Mouse (Mus musculus) thymus, postnatal 14 days (tissue): ENCODE measurements around the gene 2010111I01Rik.

Source experiments
- DNase-seq: peaks from one replicate; pipeline ENCODE4 v3.0.0; 2021

Gene 2010111I01Rik

GRCm38 (mm10) chr13:63268776-63269175 lies 304.1 kb downstream of the 2010111I01Rik start:
- no peak for DNase-seq

GRCm38 (mm10) chr13:63270191-63270590 lies 305.5 kb downstream of the 2010111I01Rik start:
- DNase-seq: no peak

GRCm38 (mm10) chr13:63272017-63272601 lies 307.4 kb downstream of the 2010111I01Rik start:
- no peak for DNase-seq

GRCm38 (mm10) chr13:63272602-63273229 lies 308.0 kb downstream of the 2010111I01Rik start:
- DNase-seq: no peak

- no peak for DNase-seq
Measured at GRCm38 (mm10) chr13:63273859-63274258, 309.2 kb downstream of the 2010111I01Rik start.

- no peak for DNase-seq
Measured at GRCm38 (mm10) chr13:63274488-63275166, 309.9 kb downstream of the 2010111I01Rik start.

- no peak for DNase-seq
Measured at GRCm38 (mm10) chr13:63276389-63276788, 311.7 kb downstream of the 2010111I01Rik start.

- DNase-seq: no peak
Measured at GRCm38 (mm10) chr13:63277316-63277715, 312.6 kb downstream of the 2010111I01Rik start.

GRCm38 (mm10) chr13:63278141-63278631 lies 313.5 kb downstream of the 2010111I01Rik start:
- no peak for DNase-seq

GRCm38 (mm10) chr13:63278796-63279475 lies 314.2 kb downstream of the 2010111I01Rik start:
- peak; percentile 50 for DNase-seq

GRCm38 (mm10) chr13:63279807-63280206 lies 315.1 kb downstream of the 2010111I01Rik start:
- DNase-seq: no peak

GRCm38 (mm10) chr13:63280344-63280743 lies 315.7 kb downstream of the 2010111I01Rik start:
- no peak for DNase-seq

GRCm38 (mm10) chr13:63281206-63281605 lies 316.5 kb downstream of the 2010111I01Rik start:
- peak; percentile 60 for DNase-seq

GRCm38 (mm10) chr13:63283236-63283635 lies 318.5 kb downstream of the 2010111I01Rik start:
- DNase-seq: peak; percentile 59

- DNase-seq: no peak
Measured at GRCm38 (mm10) chr13:63284748-63285147, 320.1 kb downstream of the 2010111I01Rik start.

GRCm38 (mm10) chr13:63286483-63287102 lies 321.9 kb downstream of the 2010111I01Rik start:
- DNase-seq: no peak

- DNase-seq: no peak
Measured at GRCm38 (mm10) chr13:63289152-63289551, 324.5 kb downstream of the 2010111I01Rik start.

- no peak for DNase-seq
Measured at GRCm38 (mm10) chr13:63289687-63290086, 325.0 kb downstream of the 2010111I01Rik start.

- no peak for DNase-seq
Measured at GRCm38 (mm10) chr13:63290126-63290525, 325.4 kb downstream of the 2010111I01Rik start.

GRCm38 (mm10) chr13:63291016-63291415 lies 326.3 kb downstream of the 2010111I01Rik start:
- no peak for DNase-seq

GRCm38 (mm10) chr13:63293647-63294046 lies 329.0 kb downstream of the 2010111I01Rik start:
- no peak for DNase-seq

GRCm38 (mm10) chr13:63294359-63295193 lies 329.9 kb downstream of the 2010111I01Rik start:
- peak; percentile 30 for DNase-seq
